In genomic region chr11:109553921-109554320, GRCm38 (mm10) we compare ENCODE assay signal across 11 mouse cellular contexts. TPM values are rescaled to one million over a fixed set of nuclear protein-coding genes. Genes with fewer than 3 reads are reported as not detected.
DNase-seq lines count a peak whose midpoint lies in the region; ATAC-seq and TF ChIP-seq lines count a peak whose summit lies in the region.
"Had no signal": no experiment of that assay in that cellular context is flagged by ENCODE, and none has a peak within 500 bp of the region (broad histone marks: within the 10 kb centered on the region; RNA-seq: fewer than 3 reads in every experiment).

No protein-coding gene starts in this region.

- no peak for DNase-seq in heart, embryonic 10.5 days (ENCODE audit: low spot score)
- DNase-seq in heart, adult 9 months (ENCODE audit: low spot score in 2 of 2): no peak
- DNase-seq in MEL (ENCODE audit: low read depth, low spot score): no peak
- DNase-seq in stomach, postnatal 0 days (ENCODE audit: low spot score): no peak
- no peak for DNase-seq in retina, postnatal 1 day
- no peak for DNase-seq in left cerebral cortex, adult 11 months (ENCODE audit: low spot score)
- no peak for DNase-seq in cerebellum, postnatal 10 days
- DNase-seq: adrenal gland, adult 8-10 months; gastrocnemius, adult 2 months had no signal

- TF ChIP-seq RAD21 in MEL (IDR thresholded peaks at IDR 0.05; ENCODE audit: low read depth, low read length): no peak

- no peak for ATAC-seq in limb, embryonic 15.5 days (ENCODE audit: insufficient number of reproducible peaks, low FRiP score, low TSS enrichment, low read depth)
- no peak for ATAC-seq in stomach, postnatal 0 days (ENCODE audit: low FRiP score, low TSS enrichment)

- no peak overlapping the region for H3K9ac ChIP-seq in MEL (ENCODE audit: control insufficient read depth, low read depth, low read length, poor library complexity, severe bottlenecking)
- no peak overlapping the region for H3K9ac ChIP-seq in limb, embryonic 15.5 days
- no peak overlapping the region for H3K9ac ChIP-seq in stomach, postnatal 0 days (ENCODE audit: low read length)

- no peak overlapping the region for H3K4me3 ChIP-seq in heart, embryonic 10.5 days
- no peak overlapping the region for H3K4me3 ChIP-seq in MEL (ENCODE audit: control insufficient read depth in 1 of 2, insufficient read depth in 1 of 2, low read depth in 2 of 2, low read length in 2 of 2)
- no peak overlapping the region for H3K4me3 ChIP-seq in limb, embryonic 15.5 days
- H3K4me3 ChIP-seq in stomach, postnatal 0 days (ENCODE audit: low read depth, low read length): no peak overlapping the region
- H3K4me3 ChIP-seq: gastrocnemius, adult 2 months had no signal

- H3K4me1 ChIP-seq in heart, embryonic 10.5 days: peaks cover 32% of the 10 kb centered on the region
- H3K4me1 ChIP-seq in MEL (ENCODE audit: control insufficient read depth in 1 of 2, insufficient read depth in 2 of 2, low read length in 2 of 2): peaks cover 28 to 31% of the 10 kb centered on the region in 2 experiments
- no peaks in the 10 kb centered on the region for H3K4me1 ChIP-seq in limb, embryonic 15.5 days
- H3K4me1 ChIP-seq in stomach, postnatal 0 days (replicated peaks; ENCODE audit: control insufficient read depth, insufficient read depth): no peaks in the 10 kb centered on the region

- H3K4me2 ChIP-seq in limb, embryonic 15.5 days: no peak overlapping the region
- no peak overlapping the region for H3K4me2 ChIP-seq in stomach, postnatal 0 days (replicated peaks; ENCODE audit: low read depth)
- H3K4me2 ChIP-seq: midbrain, embryonic 11.5 days had no signal

- H3K9me3 ChIP-seq in heart, embryonic 10.5 days: no peaks in the 10 kb centered on the region
- H3K9me3 ChIP-seq in MEL (replicated peaks; ENCODE audit: insufficient read depth, low read length): no peaks in the 10 kb centered on the region
- H3K9me3 ChIP-seq in limb, embryonic 15.5 days: no peaks in the 10 kb centered on the region
- no peaks in the 10 kb centered on the region for H3K9me3 ChIP-seq in stomach, postnatal 0 days (ENCODE audit: control insufficient read depth, low read length)

- WGBS in heart, embryonic 10.5 days: 71% methylated on average over 4 of the region's 4 CpGs
- 74% methylated on average over 4 of the region's 4 CpGs for WGBS in limb, embryonic 15.5 days
- WGBS in stomach, postnatal 0 days: 53% methylated on average over 4 of the region's 4 CpGs

- peak overlapping the region; percentile 67 for H3K27ac ChIP-seq in heart, embryonic 10.5 days
- H3K27ac ChIP-seq in MEL (ENCODE audit: control insufficient read depth, low read depth, low read length): no peak overlapping the region
- peak overlapping the region; percentile 38; the same call in 1 of the 2 replicates for H3K27ac ChIP-seq in limb, embryonic 15.5 days
- peak overlapping the region; percentile 80 for H3K27ac ChIP-seq in stomach, postnatal 0 days (replicated peaks)
- H3K27ac ChIP-seq: gastrocnemius, adult 2 months had no signal

- no peak for TF ChIP-seq POLR2A in MEL (IDR thresholded peaks at IDR 0.05; ENCODE audit: control insufficient read depth in 1 of 2, insufficient read depth in 1 of 2, low read depth in 1 of 2, low read length in 2 of 2, poor library complexity in 1 of 2)

- TF ChIP-seq EP300 in MEL (IDR thresholded peaks at IDR 0.05; ENCODE audit: low read depth in 1 of 2, low read length in 2 of 2): no peak
- TF ChIP-seq EP300 in stomach, postnatal 0 days (optimal IDR thresholded peaks at IDR 0.05): no peak

- H3K79me2 ChIP-seq in MEL (ENCODE audit: control insufficient read depth, insufficient read depth, low read length, poor library complexity): no peaks in the 10 kb centered on the region

- no peak for TF ChIP-seq CTCF in MEL (IDR thresholded peaks at IDR 0.05 in 2 of 3, conservative IDR thresholded peaks at IDR 0.05 in 1 of 3; ENCODE audit: control insufficient read depth in 1 of 3, insufficient read depth in 1 of 3, low read depth in 2 of 3, low read length in 3 of 3, poor library complexity in 1 of 3, severe bottlenecking in 1 of 3)
- no peak for TF ChIP-seq CTCF in stomach, postnatal 0 days (IDR thresholded peaks at IDR 0.05; ENCODE audit: low read depth)

- no peaks in the 10 kb centered on the region for H3K27me3 ChIP-seq in heart, embryonic 10.5 days (ENCODE audit: insufficient read depth, poor library complexity, severe bottlenecking)
- H3K27me3 ChIP-seq in MEL (ENCODE audit: control insufficient read depth in 1 of 2, insufficient read depth in 2 of 2, low read length in 2 of 2): no peaks in the 10 kb centered on the region
- H3K27me3 ChIP-seq in limb, embryonic 15.5 days: no peaks in the 10 kb centered on the region
- H3K27me3 ChIP-seq in stomach, postnatal 0 days (ENCODE audit: control insufficient read depth, insufficient read depth, low read length): no peaks in the 10 kb centered on the region

- no peaks in the 10 kb centered on the region for H3K36me3 ChIP-seq in heart, embryonic 10.5 days
- H3K36me3 ChIP-seq in MEL (ENCODE audit: control insufficient read depth in 1 of 2, insufficient read depth in 2 of 2, low read length in 2 of 2): peaks cover 0 to 31% of the 10 kb centered on the region in 2 experiments; a peak in 2 of 4 replicates
- H3K36me3 ChIP-seq in limb, embryonic 15.5 days: no peaks in the 10 kb centered on the region
- no peaks in the 10 kb centered on the region for H3K36me3 ChIP-seq in stomach, postnatal 0 days (ENCODE audit: control insufficient read depth, insufficient read depth, low read length)

TF ChIP-seq in MEL, 35 proteins besides CTCF, POLR2A, EP300 and RAD21:
- TF ChIP-seq HCFC1 (IDR thresholded peaks at IDR 0.05; ENCODE audit: low read depth, low read length) (no peak), ZNF384 (IDR thresholded peaks at IDR 0.05; ENCODE audit: low read depth, low read length) (peak; percentile 54; the same call in 1 of the 2 replicates)

RNA-seq across cellular contexts. Expression of gene Wipi1, which starts 57.8 kb away (rescaled TPM):
- 29.8 and 38.8 TPM in 2 replicates for polyA plus RNA-seq in heart, embryonic 10.5 days (2016; fragmentation: Nextera tagmentation; extraction: Ambion mirVana)
- 2.5 and 2.6 TPM in 2 replicates for total RNA-seq in MEL (2012; rRNA removed)
- 1 to 10 TPM in 1 of 2 experiments, not detected in 1; 8.2 TPM for polyA plus RNA-seq in MEL (2012; ENCODE audit: insufficient read depth in 1 of 2, insufficient read length in 2 of 2, low read depth in 1 of 2, low replicate concordance in 2 of 2, missing spikeins in 1 of 2)
- polyA plus RNA-seq in limb, embryonic 15.5 days (2015; fragmentation: Nextera tagmentation; extraction: Ambion mirVana): 64.6 and 67.4 TPM in 2 replicates
- 35.3 and 40.5 TPM in 2 replicates for polyA plus RNA-seq in stomach, postnatal 0 days (2015; fragmentation: Nextera tagmentation; extraction: Ambion mirVana)
